Mouse (Mus musculus): ENCODE measurements at regions not wholly inside any gene's neighbourhood (a gene's known extent, or its start where the extent isn't known, plus 50 kb on each side); places are given as distances from the start of the nearest gene placed in this dataset.
A peak's percentile ranks its signal among the peaks of the same experiment; 100 is the strongest.

DNA sequence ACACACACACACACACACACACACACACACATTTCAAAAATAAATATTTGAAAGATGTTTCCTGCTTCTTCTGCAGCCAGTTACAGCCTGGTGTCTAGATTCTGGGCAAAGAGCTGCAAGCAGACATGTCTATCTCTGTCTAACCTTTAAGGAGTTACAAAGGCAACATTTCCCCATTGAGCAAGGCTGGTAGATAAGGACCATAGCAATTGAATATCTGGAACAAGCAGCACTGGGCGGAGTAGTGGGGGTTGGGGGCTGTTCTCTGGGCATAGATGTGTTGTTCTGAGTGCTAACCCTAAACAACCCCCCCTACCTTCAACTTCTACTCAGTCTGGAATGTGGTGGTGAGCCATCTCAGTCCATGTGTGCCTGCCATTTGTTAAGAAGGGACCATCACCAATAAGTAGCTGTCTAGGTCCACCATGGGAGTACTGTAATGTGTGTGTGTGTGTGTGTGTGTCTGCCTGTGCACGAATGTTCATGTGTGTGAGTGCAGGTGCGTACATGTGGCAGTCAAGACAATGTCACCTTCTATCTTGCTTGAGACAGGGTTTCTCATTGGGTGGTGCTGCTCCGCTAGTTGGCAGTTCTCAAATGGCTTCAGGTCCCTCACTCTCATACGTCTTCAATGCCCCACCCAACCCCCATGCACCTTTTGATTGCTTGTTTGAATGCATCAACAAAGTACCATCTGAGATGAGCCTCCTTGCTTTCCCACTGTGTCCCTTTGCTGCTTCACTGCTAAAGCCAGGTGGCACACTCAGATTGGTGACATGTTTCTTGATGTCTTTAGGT, 62.2 kb upstream of the Zfp831 start:
- DNase-seq (ENCODE audit: low spot score in 2 of 2), result no peak
- Histone ChIP-seq H3K4me3 (no peak overlapping the region), H3K27ac (no peak overlapping the region)
- no peak for TF ChIP-seq CTCF (conservative IDR thresholded peaks at IDR 0.05)

DNA sequence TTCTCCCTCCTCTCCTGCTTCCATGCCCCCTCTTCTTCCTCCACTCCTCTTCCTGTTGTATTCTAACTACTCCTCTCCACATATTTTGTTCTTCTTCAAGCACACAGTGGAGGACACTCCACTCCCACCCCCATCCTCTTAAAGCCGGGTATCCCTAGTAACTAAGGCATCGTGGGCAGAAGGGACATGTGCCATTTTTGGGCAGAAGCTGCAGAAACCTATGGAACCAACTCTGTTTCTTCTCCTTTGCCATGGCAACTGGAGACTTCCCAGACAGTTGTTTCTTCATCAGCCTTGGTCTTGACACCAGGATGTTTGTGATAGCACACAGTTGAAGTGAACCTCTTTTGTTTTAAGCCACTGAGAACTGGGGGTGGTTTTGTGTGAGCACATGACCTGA, 59.1 kb upstream of the Zfp831 start:
- DNase-seq (ENCODE audit: low spot score in 2 of 2), result peak in 1 of 2 experiments; percentile 32
- Histone ChIP-seq H3K27ac (0 out of 2 replicates have a peak overlapping the region, but pooled peaks have one; percentile 3), H3K4me3 (no peak overlapping the region)
- TF ChIP-seq CTCF (conservative IDR thresholded peaks at IDR 0.05), result no peak
